Mouse (Mus musculus) heart, postnatal 10 days (tissue): Measurements from ENCODE around the gene Olfr705. TPM values are rescaled to one million over a fixed set of nuclear protein-coding genes. Genes with fewer than 3 reads are reported as not detected.
"Not testable (repeated sequence)": the region's sequence is repeated elsewhere in the genome, so short reads cannot be mapped to it uniquely, and the experiment has no call there.

Experiments used
- DNase-seq, 2 experiments: peaks; one replicate each; pipeline ENCODE4 v3.0.0; 2021
- intact Hi-C: fragments of 180-260 bp; cut with DNase I; formaldehyde crosslinking; loops from one replicate; pipeline ENCODE4 v1.15.1; 2025
- total RNA-seq, 2 experiments: library from RNA; stranded (reverse); gene quantifications; 2 replicates each; pipeline ENCODE4 v1.2.3; 2021

The Olfr705 gene
- not detected for total RNA-seq

DNA sequence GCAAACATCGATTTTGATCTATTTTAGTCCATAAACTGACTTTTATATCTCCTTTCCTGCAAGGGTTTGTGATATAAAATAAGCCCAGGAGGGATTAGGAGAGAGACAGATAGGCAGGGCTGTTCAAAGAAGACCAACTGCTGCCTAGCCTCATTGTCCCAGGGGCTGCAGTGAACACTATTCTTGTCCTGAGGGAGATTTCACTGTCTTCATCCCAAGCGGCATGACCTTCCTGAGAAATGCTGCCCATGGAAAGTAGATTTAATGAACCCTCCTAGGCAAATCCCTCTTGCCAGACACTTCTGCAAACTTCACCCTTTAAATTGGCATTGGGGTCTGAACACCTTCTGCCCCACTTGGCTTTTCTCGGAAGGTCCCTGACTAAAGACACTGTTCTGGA lies at the start of gene Olfr705:
Gene Olfr705 (minus strand): TSS at position 101 of the 400 bp plus-strand sequence.
- intact Hi-C loops = no loop called here
- DNase-seq = no peak

DNA sequence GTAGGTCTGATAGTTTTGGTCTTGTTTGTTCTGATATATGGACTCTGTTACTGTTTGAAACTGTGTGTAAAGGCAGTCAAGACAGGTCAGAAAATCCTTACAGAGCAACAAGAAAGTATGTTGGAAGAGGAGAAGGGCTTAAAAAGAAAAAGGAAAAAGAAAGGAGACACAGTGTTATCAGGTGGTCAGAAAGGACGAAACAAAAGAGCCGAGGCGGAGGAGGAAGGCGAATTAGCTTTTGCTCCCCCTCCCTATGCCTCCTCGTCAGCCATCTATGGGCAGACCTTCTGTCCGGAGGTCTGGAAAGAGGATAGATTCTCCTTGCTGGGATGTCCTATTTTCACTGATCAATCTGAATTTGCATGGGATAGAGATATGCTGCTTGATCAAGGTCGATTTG lies 44.3 kb upstream of the Olfr705 start:
- peak in 1 of 2 experiments; percentile 2 for DNase-seq
- intact Hi-C loops = not testable (repeated sequence)

- no peak for DNase-seq
- intact Hi-C loops = no loop called here
Measured at GRCm38 (mm10) chr7:106907676-106908075, 31.0 kb upstream of the Olfr705 start, which contains the start of gene Olfr1532-ps1. Gene Olfr1532-ps1 (plus strand): TSS chr7:106908001.

DNA sequence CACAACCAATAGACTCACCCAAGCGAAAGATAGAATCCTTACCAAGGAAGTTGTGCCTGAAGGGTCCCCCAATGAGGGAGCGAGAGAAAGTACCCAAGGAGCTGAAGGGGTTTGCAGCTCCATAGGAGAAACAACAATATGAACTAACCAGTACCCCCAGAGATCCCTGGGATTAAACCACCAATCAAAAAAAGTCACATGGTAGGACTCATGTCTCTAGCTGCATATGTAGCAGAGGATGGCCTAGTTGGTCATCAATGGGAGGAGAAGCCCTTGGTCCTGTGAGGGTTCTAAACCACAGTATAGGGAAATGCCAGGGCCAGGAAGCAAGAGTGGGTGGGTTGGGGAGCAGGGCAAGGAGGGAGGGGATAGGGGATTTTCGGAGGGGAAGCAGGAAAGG lies 24.4 kb upstream of the Olfr705 start, which contains the start of gene Olfr707:
Gene Olfr707 (minus strand): TSS at position 101 of the 400 bp plus-strand sequence.
- intact Hi-C loops = not testable (repeated sequence)

GRCm38 (mm10) chr7:106888062-106888461 lies 11.4 kb upstream of the Olfr705 start, which contains the start of gene Olfr706:
Gene Olfr706 (minus strand): TSS chr7:106888162.
- intact Hi-C loops = no loop called here
- no peak for DNase-seq

More for the DNA sequence above, 24.4 kb upstream of the Olfr705 start, which contains the start of gene Olfr707:
- DNase-seq = not testable (repeated sequence)

GRCm38 (mm10) chr7:106862885-106863284 lies 13.8 kb downstream of the Olfr705 start, which contains the start of gene Olfr704:
Gene Olfr704 (plus strand): TSS chr7:106863185.
- intact Hi-C loops = no loop called here

DNA sequence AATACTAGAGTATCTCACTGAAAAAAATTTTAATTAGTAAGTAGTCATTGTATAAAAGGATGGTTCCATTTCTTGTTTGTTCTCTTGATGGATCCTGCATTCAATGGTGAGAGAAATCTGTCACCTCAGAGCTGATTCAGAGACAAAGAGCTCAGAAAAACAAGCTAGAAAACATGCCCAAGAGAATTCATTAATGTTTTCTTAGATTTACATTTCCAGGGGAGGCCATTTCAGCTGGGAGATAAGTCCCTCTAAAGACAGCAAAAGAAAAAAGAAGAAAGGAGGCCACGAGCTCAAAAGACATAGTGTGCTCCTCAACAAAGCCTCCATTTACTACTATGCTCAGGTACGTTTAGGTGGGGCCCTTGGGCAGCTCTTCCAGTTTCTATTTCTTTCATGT lies 33.6 kb downstream of the Olfr705 start, which contains the start of gene Olfr703:
Gene Olfr703 (plus strand): TSS at position 301 of the 400 bp plus-strand sequence.
- intact Hi-C loops = no loop called here
- no peak for DNase-seq

More at GRCm38 (mm10) chr7:106862885-106863284, 13.8 kb downstream of the Olfr705 start, which contains the start of gene Olfr704:
- DNase-seq = no peak

GRCm38 (mm10) chr7:106833793-106834192 lies 42.9 kb downstream of the Olfr705 start, which contains the start of gene Olfr702:
Gene Olfr702 (minus strand): TSS chr7:106833893.
- intact Hi-C loops = no loop called here
- DNase-seq = no peak

Other genes starting within 250 kb of the Olfr705 start
- gene Olfr693, start 196.3 kb downstream of the Olfr705 start, total RNA-seq = not detected
- gene Olfr694, start 185.1 kb downstream of the Olfr705 start, total RNA-seq = not detected
- gene Olfr695, start 160.5 kb downstream of the Olfr705 start, total RNA-seq = not detected
- not detected for gene Olfr697, start 134.4 kb downstream of the Olfr705 start, total RNA-seq
- gene Olfr698, start 121.5 kb downstream of the Olfr705 start, total RNA-seq = not detected
- gene Olfr699, start 83.7 kb downstream of the Olfr705 start, total RNA-seq = not detected
- gene Olfr700, start 68.1 kb downstream of the Olfr705 start, total RNA-seq = not detected
- not detected for gene Olfr701, start 62.8 kb downstream of the Olfr705 start, total RNA-seq
- gene Olfr702, start 43.0 kb downstream of the Olfr705 start, total RNA-seq = not detected
- not detected for gene Olfr703, start 33.5 kb downstream of the Olfr705 start, total RNA-seq
- not detected for gene Olfr704, start 13.7 kb downstream of the Olfr705 start, total RNA-seq
- gene Olfr706, start 11.3 kb upstream of the Olfr705 start, total RNA-seq = not detected
- gene Olfr707, start 24.4 kb upstream of the Olfr705 start, total RNA-seq = not detected
- gene Olfr1532-ps1, start 31.1 kb upstream of the Olfr705 start, total RNA-seq = not detected
- not detected for gene Olfr709-ps1, start 55.3 kb upstream of the Olfr705 start, total RNA-seq
- not detected for gene Olfr710, start 71.4 kb upstream of the Olfr705 start, total RNA-seq
- gene Olfr6, start 87.0 kb upstream of the Olfr705 start, total RNA-seq = not detected
- not detected for gene Olfr711, start 98.6 kb upstream of the Olfr705 start, total RNA-seq
- gene Olfr2, start 129.2 kb upstream of the Olfr705 start, total RNA-seq = not detected
- gene Olfr713, start 154.3 kb upstream of the Olfr705 start, total RNA-seq = not detected
- gene Olfr714, start 194.1 kb upstream of the Olfr705 start, total RNA-seq = not detected
- gene Olfr17, start 216.3 kb upstream of the Olfr705 start, total RNA-seq = not detected
- gene Olfr715b, start 233.5 kb upstream of the Olfr705 start, total RNA-seq = not detected